Mouse (Mus musculus) thymus, postnatal 10 days (tissue): Measurements from ENCODE around the gene Acadm.

Experiments
- DNase-seq, 2 experiments: peaks; one replicate each; pipeline ENCODE4 v3.0.0; 2021; ENCODE audit warnings: low spot score in 2 of 2

Acadm gene

GRCm38 (mm10) chr3:153944335-153944990 lies at the start of gene Acadm:
Gene Acadm, minus strand, starts transcription at chr3:153944632.
- DNase-seq: peak; percentile 97 to 98

DNA sequence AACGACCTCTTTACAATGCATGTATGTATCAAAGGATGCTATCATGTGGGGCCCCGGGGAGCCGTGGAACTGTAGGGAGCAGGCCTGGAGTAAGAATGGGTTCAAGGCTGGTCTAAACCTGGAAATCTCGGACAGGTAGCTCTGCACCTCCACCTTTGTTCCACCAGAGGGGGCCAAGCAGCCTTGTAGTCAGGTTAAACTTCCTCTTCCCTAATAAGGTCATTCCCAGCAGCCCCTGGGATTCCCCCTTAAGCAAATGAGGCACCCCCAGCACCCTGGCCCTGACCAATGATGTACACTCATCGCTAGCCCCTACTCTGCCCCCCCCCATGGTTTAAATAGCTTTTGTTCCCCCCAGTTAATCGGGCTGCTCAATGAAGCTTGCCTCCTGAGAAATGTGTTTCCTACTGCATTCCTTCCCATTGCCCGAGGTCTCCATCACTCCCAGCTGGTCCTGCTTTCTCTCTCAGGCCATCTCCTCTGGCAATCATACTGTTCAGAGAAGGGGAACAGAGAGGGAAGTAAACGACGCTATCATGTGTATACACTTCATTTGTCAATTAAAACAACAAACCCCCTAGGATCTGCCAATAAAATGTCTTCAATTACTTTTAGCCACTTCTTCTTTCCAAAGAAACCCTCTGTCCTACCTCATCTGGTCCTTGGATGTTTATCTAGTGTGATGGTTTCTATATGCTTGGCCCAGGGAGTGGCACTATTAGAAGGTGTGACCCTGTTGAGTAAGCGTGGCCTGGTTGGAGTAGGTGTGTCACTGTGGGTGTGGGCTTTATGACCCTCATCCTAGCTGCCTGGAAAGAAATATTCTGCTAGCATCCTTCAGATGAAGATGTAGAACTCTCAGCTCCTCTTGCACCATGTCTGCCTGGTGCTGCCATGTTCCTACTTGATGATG lies 40.3 kb upstream of the Acadm start:
- no peak for DNase-seq

GRCm38 (mm10) chr3:153980611-153981010 lies 36.2 kb upstream of the Acadm start:
- no peak for DNase-seq

DNA sequence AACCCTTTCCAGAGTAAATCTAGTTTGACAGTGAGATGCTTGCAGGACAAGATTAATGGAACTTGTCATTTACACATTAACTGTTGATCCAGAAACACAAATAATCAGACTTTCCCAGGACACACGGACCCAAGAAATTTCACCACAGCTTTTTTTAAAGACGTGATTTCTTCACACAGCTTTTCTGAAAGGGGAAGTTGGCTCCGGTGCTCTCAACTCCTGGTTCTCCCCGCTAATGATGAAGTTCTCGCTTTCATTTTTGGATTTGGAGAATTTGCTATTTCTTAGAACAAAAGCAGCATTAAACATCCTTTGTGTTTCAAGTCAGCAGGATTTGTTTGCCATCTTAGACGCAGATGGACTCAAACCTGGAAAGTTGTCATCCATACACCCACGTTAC lies 31.4 kb upstream of the Acadm start:
- DNase-seq: no peak

DNA sequence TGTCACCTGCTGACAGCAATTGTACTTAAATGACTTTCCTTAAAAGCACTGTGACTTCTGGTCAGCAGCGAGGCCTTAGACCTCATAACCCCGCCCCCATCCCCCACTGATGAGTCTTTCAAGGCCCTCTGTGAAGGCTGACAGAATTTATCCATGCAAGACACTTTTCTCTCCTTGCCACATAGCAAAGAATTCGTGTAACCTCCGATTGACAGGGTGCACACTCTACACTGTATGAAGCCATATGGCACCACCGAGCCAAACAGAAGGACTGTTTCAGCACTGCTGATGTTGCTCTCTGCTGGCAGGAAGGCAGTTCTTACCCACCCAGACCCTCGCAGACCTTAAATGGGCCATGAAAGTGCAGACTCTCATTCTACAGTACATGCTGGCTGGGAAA lies 30.6 kb upstream of the Acadm start:
- DNase-seq: no peak

- DNase-seq: no peak
Measured at GRCm38 (mm10) chr3:153973949-153974760, 29.7 kb upstream of the Acadm start.

DNA sequence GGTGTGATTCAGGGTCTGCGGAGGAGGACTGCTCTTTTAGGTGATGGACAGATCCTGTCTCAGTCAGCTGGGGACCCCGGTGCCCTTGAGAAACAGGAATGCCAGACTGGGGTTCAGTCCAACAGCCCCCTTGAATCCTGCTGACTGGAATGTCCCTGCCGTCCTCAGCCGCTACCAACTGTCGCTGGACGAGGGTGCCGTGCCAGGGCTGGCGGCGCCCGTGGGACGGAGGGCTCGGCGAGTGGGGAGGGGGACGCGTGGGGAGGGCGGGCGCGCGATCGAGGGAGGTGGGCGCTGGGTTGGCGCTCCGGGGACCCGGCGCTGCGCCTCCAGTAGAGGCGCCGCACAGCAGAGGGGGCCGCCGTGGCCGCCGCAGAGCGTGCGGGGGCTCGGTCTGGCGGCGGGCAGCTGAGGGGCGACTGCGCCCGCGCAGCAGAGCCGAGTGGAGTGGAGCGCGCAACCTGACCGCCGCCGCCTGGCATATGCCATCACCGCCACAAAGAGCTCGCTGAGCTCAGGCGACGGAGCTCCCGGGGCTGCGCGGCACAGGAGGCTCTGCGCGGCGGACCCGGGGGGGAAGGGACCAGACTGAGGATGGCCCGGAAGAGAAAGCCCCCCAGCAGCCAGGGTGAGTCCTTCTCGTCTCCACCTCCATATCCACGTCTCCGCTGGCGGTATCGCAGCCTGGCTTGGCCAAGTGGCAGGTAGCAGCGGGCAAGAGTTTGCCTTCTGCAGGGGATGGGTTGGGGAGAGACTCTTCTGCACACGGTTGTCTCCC lies 28.9 kb upstream of the Acadm start, which contains the start of gene Slc44a5:
Gene Slc44a5, plus strand, starts transcription at position 266 of the 778 bp plus-strand sequence.
- no peak for DNase-seq

GRCm38 (mm10) chr3:153969451-153969850 lies 25.0 kb upstream of the Acadm start:
- no peak for DNase-seq

GRCm38 (mm10) chr3:153968549-153968948 lies 24.1 kb upstream of the Acadm start:
- peak; percentile 27 to 58 for DNase-seq

DNA sequence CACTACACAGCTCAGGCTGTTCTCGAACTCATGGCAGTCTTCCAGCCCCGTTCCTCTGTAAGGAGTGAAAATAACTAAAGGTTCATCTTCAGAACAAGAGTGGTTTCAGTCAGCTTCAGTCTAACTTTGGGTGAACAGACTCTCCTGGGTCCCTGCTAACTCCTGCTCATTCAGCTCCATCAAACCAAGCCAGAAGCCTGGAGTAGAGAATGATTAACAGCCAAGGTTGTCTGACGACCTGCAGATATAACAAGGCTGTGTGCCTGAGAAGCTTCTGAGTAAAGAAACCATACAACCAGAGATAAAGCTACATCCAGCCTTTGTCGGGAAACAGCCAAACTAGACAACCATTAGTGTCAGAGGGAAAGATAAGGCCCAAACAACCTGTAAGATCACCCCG lies 23.0 kb upstream of the Acadm start:
- no peak for DNase-seq

DNA sequence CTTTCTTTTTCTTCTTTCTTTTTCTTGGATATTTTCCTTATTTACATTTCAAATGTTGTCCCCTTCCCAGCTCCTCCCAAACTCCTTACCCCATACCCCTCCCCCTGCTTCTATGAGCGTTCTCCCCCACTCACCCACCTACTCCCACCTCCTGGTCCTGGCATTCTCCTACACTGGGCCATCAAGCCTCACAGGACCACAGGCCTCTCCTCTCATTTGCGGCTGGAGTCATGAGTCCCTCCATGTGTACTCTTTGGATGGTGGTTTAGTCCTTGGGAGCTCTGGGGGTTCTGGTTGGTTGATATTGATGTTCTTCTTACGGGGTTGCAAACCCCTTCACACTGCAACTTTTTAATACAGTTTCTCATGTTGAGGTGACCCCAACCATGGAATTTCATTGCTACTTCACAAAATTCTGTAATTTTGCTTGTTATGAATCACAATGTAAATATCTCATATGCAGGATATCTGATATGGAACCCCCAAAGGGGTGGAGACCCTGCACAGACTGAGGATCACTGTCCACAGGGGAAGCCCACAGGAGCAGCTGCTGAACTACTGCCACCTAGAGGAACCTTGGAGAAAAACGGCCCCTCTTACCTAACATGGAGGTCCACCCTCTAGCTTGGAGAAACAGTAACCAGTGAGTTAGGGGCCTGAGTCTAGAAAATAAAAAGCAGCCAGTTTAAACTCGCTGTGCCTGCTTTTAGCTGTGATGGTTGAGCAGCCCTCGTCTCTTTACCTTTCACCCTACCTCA lies 17.4 kb upstream of the Acadm start:
- DNase-seq: peak in 1 of 2 experiments; percentile 36

DNA sequence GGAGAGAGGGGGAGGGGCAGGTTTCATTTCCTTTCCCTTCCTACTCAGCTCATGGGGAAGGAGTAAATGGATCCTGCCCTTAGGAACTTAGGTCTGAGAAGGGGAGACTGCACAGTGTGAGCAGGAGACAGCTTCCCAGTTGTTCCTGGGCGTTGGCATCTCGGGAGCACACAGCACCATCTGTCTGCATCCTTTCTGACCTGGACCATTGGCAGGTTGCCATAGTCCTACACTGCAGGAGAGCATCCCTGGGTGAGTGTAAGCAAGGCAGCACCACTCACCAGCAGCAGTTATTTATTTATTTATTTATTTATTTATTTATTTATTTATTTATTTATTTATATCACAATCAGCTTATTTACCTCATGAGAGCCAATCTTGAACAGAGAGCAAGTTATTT lies 16.5 kb upstream of the Acadm start:
- DNase-seq: no peak

GRCm38 (mm10) chr3:153959731-153960207 lies 15.3 kb upstream of the Acadm start:
- DNase-seq: no peak

DNA sequence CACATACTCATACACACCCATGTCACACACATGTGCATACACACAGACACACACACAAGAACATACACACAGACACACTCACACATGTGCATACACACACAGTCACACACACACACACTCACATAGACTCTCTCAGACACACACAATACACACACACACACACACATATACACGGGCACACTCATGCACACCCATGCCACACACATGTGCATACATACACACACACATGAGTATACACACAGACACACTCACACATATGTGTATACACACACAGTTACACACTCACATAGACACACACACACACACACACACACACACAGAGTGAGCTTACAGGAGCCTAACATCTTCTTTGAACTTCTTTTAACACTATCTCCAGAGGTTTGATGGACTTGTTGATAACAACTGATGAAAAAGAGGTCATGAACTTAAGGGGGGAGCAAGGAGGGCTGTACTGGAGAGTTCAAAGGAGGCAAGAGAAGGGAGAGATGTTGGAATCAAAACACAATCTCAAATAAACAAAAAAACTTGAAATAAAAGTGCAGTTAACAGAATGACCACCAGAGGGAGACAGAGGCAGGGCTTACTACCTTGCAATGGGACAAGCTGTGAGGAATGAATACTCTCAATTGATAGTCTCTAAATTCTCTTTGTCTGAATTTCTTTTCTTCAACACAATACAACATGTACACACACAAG lies 14.8 kb upstream of the Acadm start:
- peak in 1 of 2 experiments; percentile 50 for DNase-seq

DNA sequence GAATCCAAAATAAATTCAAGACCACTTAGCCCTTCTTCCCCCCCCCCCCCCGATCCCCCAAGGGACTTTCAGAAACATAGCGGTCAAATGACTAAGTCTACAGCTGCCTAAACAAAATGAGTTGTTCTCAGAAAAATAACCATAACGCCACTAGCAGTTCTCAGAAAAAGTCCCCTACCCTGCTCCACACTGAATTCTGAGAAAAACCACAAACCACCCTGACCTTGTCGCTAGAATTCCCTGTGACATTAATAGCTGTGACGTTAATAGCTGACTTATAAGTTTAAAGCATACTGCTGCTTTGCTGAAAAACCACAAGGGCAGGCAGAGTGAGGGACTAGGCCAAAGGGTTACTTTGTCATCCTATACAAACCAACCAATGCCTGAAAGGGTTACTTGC lies 13.5 kb upstream of the Acadm start:
- no peak for DNase-seq

GRCm38 (mm10) chr3:153948176-153948575 lies 3.7 kb upstream of the Acadm start:
- no peak for DNase-seq

GRCm38 (mm10) chr3:153947271-153947670 lies 2.8 kb upstream of the Acadm start:
- no peak for DNase-seq

GRCm38 (mm10) chr3:153943901-153944334 lies 514 bp downstream of the Acadm start:
- DNase-seq: no peak

DNA sequence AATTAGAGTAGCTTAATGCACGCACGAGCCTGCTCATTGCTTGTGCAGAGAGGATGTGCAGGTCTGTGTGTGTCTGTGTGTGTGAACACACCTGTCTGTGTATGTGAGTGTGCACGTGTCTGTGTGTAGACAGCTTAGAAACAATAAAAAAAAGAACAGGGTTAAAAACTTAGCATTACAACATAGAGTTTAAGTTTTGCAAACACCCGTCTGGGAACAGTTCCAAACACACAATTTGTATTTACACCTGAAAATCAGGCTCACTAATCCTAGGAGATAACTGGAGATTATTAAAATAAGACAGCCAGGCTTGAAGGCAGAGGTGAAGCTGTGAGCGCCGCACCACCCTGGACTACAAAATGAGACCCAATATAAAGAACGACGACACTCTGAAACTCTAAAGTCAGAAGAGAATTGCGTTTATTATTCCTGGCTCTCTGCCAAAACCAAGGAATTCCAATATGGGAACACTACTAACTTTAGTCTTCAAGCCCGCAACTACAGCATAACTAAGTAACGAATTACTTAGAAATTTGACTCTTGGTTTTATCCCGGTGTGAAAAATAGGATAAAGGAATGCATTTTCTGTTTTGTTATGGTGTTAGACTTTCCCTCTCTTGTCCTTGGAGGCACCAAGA lies 1.3 kb downstream of the Acadm start:
- no peak for DNase-seq
